Mouse (Mus musculus): Measurements from ENCODE around the gene Calml4.

Calml4 gene

DNA sequence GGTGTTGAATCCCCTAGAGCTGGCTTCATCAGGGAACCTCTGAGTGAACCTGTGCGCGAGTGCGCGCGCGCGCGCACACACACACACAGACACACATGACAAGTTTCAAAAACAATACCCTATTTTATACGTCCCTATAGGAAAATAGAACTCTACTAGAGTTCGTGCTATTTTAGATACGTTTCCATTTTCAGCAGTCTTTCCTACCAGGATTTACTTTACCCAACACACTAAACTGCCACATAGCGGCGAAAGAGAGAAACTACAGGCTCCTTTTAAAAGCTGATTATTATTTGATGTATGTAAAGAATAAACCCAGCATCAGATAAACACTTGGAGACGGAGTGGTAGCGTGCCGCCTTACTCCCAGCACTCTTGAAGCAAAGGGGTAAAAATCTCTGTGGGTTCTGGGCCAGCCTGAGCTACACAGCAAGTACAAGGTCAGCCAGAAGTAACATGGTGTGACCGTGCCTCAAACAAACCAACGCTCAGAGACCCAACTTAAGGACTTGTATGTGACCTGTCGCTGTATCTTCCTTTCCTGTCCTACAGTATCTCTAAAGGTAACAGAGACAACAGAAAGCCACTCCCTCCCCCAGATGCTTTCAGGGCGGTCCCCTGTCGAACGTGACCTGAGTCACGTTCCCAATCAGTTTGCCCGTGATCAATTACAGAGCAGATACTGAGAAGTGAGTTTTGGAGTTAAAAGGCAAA, 29.8 kb upstream of the Calml4 start:
- Histone ChIP-seq H3K4me3 (replicated peaks; ENCODE audit: low read length) (peak overlapping the region; percentile 64), H3K9me3 (ENCODE audit: low read length) (no peaks in the 10 kb centered on the region), H3K27me3 (ENCODE audit: insufficient read depth, low read length) (no peaks in the 10 kb centered on the region), H3K36me3 (ENCODE audit: insufficient read depth, low read length) (no peaks in the 10 kb centered on the region), H3K4me1 (replicated peaks; ENCODE audit: low read depth, low read length) (peaks cover 78% of the 10 kb centered on the region)
- TF ChIP-seq NANOG (IDR thresholded peaks at IDR 0.05; ENCODE audit: borderline replicate concordance, low read length): no peak
- TF ChIP-seq CTCF (conservative IDR thresholded peaks at IDR 0.05; ENCODE audit: low read length): peak; percentile 72

DNA sequence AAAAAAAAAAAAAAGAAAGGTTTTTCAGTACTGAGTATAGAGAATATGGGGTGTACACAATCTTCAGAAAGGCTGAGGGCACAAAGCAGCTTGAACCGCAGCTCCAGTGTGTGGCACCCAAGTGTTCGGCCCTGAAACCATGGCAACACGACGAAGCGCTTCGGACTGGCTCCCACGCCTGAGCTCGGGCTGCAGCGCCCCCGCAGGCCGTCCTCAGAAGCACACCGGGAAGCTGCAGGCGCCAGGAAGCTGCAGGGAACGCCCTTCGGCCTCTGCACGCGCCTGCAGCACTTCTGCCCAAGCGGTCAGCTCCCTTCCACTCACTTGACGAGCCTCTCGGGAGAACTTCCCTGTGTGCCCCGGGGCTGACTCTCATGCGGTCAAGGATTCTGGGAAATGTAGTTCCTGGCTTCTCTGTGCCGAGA, 29.2 kb upstream of the Calml4 start:
- Histone ChIP-seq H3K4me3 (replicated peaks; ENCODE audit: low read length) (peak overlapping the region; percentile 64), H3K4me1 (replicated peaks; ENCODE audit: low read depth, low read length) (peaks cover 82% of the 10 kb centered on the region), H3K36me3 (ENCODE audit: insufficient read depth, low read length) (no peaks in the 10 kb centered on the region), H3K9me3 (ENCODE audit: low read length) (no peaks in the 10 kb centered on the region), H3K27me3 (ENCODE audit: insufficient read depth, low read length) (no peaks in the 10 kb centered on the region)
- TF ChIP-seq CTCF (conservative IDR thresholded peaks at IDR 0.05; ENCODE audit: low read length) (peak; percentile 52), NANOG (IDR thresholded peaks at IDR 0.05; ENCODE audit: borderline replicate concordance, low read length) (no peak)

DNA sequence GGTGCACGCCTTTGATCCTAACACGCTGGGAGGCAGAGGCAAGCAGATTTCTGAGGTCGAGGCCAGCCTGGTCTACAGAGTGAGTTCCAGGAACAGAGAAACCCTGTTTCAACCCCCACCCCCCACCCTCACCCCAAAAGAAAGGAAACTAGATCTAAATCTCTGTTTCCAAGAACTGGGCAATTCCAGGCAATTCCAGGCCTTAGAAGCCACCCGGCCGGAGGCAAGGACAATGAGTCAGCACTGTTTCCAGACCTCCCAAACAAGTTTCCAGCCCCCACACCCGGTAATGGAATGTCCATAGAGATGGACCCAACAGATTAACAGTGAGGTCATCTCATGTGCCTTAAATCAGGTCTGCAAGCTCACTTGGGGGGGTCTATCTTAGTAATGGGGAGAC, 28.0 kb upstream of the Calml4 start:
- Histone ChIP-seq H3K9me3 (ENCODE audit: low read length) (no peaks in the 10 kb centered on the region), H3K4me1 (replicated peaks; ENCODE audit: low read depth, low read length) (peaks cover 81% of the 10 kb centered on the region), H3K27me3 (ENCODE audit: insufficient read depth, low read length) (no peaks in the 10 kb centered on the region), H3K36me3 (ENCODE audit: insufficient read depth, low read length) (no peaks in the 10 kb centered on the region), H3K4me3 (replicated peaks; ENCODE audit: low read length) (peak overlapping the region; percentile 60)
- TF ChIP-seq NANOG (IDR thresholded peaks at IDR 0.05; ENCODE audit: borderline replicate concordance, low read length) (peak; percentile 5; the same call in 1 of the 2 replicates), CTCF (conservative IDR thresholded peaks at IDR 0.05; ENCODE audit: low read length) (no peak), POU5F1 (IDR thresholded peaks at IDR 0.05; ENCODE audit: borderline replicate concordance, low read length) (no peak)

DNA sequence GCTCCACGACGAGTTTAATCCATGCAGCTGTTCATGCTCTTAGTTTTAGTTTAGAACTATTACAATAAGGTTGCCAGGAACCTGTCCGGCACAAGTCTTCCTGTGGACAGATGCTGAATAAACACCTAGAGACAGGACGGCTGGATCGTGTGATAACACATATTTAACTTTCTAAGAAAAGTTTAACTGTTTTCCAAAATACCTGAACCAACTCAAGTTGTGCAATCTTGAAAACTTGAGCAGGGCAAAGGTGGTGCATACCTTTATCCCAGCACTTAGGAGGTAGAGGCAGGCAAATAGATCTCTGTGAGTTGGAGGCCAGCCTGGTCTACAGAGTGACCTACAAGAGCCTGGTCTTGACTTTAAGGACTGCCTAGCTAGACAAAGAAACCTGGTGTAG, 23.0 kb upstream of the Calml4 start:
- no peak for TF ChIP-seq POU5F1 (IDR thresholded peaks at IDR 0.05; ENCODE audit: borderline replicate concordance, low read length)
- TF ChIP-seq CTCF (conservative IDR thresholded peaks at IDR 0.05; ENCODE audit: low read length): no peak
- TF ChIP-seq NANOG (IDR thresholded peaks at IDR 0.05; ENCODE audit: borderline replicate concordance, low read length): no peak
- Histone ChIP-seq H3K4me1 (replicated peaks; ENCODE audit: low read depth, low read length) (peaks cover 78% of the 10 kb centered on the region), H3K9me3 (ENCODE audit: low read length) (no peaks in the 10 kb centered on the region)

DNA sequence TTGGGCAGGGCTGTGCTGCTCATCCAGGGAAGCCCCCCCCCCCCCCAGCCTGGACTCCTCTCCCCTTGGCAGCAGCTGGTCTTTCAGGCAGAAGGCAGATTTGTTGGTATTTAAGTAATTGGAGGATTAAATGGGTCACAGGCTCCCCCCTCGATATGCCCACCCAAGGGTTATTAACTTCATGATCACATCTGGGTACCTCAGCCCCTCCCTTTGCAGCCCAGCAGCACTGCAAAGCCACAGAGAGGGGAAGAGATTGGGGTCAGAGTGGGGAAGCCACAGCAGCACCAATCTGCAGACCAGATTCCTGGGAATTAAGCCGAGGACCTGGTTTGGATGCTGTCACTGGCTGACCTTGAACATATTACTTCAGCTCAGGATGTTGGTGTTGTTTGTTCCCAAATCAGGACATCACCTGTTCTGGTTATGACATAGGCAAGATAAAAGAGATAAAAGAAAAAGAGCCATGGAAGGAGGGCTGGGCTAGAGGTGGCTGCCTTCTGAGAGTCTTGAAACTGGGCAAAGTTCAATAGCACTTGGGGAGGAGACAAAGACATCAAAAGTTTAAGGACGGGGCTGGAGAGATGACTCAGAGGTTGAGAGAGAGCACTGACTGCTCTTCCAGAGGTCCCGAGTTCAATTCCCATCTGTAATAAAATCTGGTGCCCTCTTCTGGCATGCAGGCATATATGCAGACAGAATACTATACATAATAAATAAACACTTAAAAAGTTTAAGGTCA, 22.0 kb upstream of the Calml4 start:
- Histone ChIP-seq H3K4me1 (replicated peaks; ENCODE audit: low read depth, low read length) (peaks cover 78% of the 10 kb centered on the region), H3K36me3 (ENCODE audit: insufficient read depth, low read length) (peaks cover 4% of the 10 kb centered on the region; the same call in 1 of the 2 replicates), H3K4me3 (replicated peaks; ENCODE audit: low read length) (no peak overlapping the region), H3K9me3 (ENCODE audit: low read length) (no peaks in the 10 kb centered on the region), H3K27me3 (ENCODE audit: insufficient read depth, low read length) (peaks cover 5% of the 10 kb centered on the region; the same call in 1 of the 2 replicates)
- TF ChIP-seq POU5F1 (IDR thresholded peaks at IDR 0.05; ENCODE audit: borderline replicate concordance, low read length): no peak
- TF ChIP-seq NANOG (IDR thresholded peaks at IDR 0.05; ENCODE audit: borderline replicate concordance, low read length): no peak
- TF ChIP-seq CTCF (conservative IDR thresholded peaks at IDR 0.05; ENCODE audit: low read length): 0 out of 2 replicates have a peak, but pooled peaks have one; percentile 4

More for the DNA sequence above, 23.0 kb upstream of the Calml4 start:
- Histone ChIP-seq H3K36me3 (ENCODE audit: insufficient read depth, low read length) (no peaks in the 10 kb centered on the region), H3K27me3 (ENCODE audit: insufficient read depth, low read length) (peaks cover 4% of the 10 kb centered on the region; the same call in 1 of the 2 replicates), H3K4me3 (replicated peaks; ENCODE audit: low read length) (no peak overlapping the region)

DNA sequence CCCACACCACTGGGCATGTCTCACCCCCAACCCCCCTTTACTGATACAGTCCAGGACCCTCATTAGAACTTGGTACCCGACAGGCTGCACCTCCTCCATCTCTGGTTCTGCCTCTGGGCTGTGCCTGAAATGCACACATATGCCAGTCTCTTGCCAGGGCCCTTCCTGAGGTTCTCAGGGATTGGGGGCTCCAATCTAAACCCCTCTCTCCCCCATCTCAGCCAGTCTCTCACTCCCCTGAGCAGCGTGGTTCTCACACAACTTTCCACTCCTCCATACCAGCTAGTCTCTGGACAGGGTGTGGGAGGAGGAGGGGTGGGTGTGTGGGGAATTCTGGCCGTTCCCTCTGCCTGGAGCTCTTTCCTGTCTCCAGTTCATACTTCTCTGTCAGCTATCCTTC, 20.3 kb upstream of the Calml4 start:
- peaks cover 5% of the 10 kb centered on the region; the same call in 1 of the 2 replicates for H3K36me3 ChIP-seq (ENCODE audit: insufficient read depth, low read length)
- peaks cover 79% of the 10 kb centered on the region for H3K4me1 ChIP-seq (replicated peaks; ENCODE audit: low read depth, low read length)
- H3K27me3 ChIP-seq (ENCODE audit: insufficient read depth, low read length): peaks cover 5% of the 10 kb centered on the region; the same call in 1 of the 2 replicates
- no peak for TF ChIP-seq CTCF (conservative IDR thresholded peaks at IDR 0.05; ENCODE audit: low read length)
- TF ChIP-seq NANOG (IDR thresholded peaks at IDR 0.05; ENCODE audit: borderline replicate concordance, low read length): no peak
- TF ChIP-seq POU5F1 (IDR thresholded peaks at IDR 0.05; ENCODE audit: borderline replicate concordance, low read length): no peak
- peak overlapping the region; percentile 87 for H3K4me3 ChIP-seq (replicated peaks; ENCODE audit: low read length)
- no peaks in the 10 kb centered on the region for H3K9me3 ChIP-seq (ENCODE audit: low read length)

DNA sequence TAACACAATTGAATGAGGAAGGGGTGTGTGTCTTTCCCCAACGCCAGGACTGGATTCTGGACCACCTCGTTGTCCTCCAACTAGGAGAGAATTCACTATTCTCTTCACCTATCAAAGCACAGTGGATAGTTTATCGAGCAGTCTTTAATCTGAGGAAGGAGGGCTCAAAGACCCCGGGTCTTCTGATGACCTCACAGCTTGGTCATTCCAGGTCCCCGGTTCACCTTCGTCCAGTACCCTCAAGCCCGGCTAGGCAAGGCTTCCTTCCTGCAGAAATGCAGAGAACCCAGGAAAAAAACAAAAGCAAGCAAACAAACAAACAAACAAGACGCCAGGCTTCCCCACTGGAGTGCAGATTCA, 19.8 kb upstream of the Calml4 start:
- Histone ChIP-seq H3K27me3 (ENCODE audit: insufficient read depth, low read length) (peaks cover 5% of the 10 kb centered on the region; the same call in 1 of the 2 replicates), H3K9me3 (ENCODE audit: low read length) (no peaks in the 10 kb centered on the region), H3K36me3 (ENCODE audit: insufficient read depth, low read length) (peaks cover 5% of the 10 kb centered on the region; the same call in 1 of the 2 replicates), H3K4me3 (replicated peaks; ENCODE audit: low read length) (peak overlapping the region; percentile 87), H3K4me1 (replicated peaks; ENCODE audit: low read depth, low read length) (peaks cover 79% of the 10 kb centered on the region)
- no peak for TF ChIP-seq NANOG (IDR thresholded peaks at IDR 0.05; ENCODE audit: borderline replicate concordance, low read length)
- TF ChIP-seq CTCF (conservative IDR thresholded peaks at IDR 0.05; ENCODE audit: low read length): no peak
- TF ChIP-seq POU5F1 (IDR thresholded peaks at IDR 0.05; ENCODE audit: borderline replicate concordance, low read length): no peak

DNA sequence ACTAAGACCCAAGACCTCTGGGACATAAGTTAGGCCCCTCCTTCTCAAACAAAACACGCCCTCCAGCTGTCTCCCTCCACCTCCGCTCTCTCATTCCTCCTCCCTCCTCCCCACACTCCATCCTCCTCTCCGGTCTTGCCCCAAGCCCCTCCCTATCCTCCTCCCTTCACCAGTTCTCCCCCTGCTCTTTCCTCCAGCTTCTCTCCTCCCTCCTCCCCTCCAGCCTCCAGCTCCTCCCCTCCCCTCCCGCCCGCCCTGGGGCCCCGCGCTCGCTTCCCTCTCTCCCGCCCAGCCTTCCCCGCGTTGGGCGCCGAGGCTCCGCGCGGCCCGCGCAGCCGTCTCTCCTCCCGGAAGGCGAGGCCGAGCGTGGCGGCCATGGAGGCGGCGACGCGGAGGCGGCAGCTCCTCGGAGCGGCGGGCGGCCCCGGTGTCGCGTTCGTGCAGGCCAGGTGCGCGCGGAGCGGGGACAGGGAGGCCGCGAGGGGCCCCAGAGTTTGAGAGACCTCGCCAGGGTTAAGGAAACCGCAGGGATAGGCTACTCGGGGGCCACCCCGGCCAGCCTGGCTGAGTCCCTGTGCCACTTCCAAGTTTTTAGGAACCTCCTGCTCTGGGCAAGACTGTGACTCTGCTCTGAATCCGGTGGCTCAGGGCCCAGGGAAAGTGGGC, 19.2 kb upstream of the Calml4 start, which contains the start of gene Cln6:
Cln6 (plus strand) TSS at position 280 of the 666 bp plus-strand sequence.
- H3K36me3 ChIP-seq (ENCODE audit: insufficient read depth, low read length): peaks cover 5% of the 10 kb centered on the region; the same call in 1 of the 2 replicates
- TF ChIP-seq POU5F1 (IDR thresholded peaks at IDR 0.05; ENCODE audit: borderline replicate concordance, low read length) (no peak), NANOG (IDR thresholded peaks at IDR 0.05; ENCODE audit: borderline replicate concordance, low read length) (no peak), CTCF (conservative IDR thresholded peaks at IDR 0.05; ENCODE audit: low read length) (no peak)
- H3K9me3 ChIP-seq (ENCODE audit: low read length): no peaks in the 10 kb centered on the region
- H3K4me1 ChIP-seq (replicated peaks; ENCODE audit: low read depth, low read length): peaks cover 76% of the 10 kb centered on the region
- peaks cover 5% of the 10 kb centered on the region; the same call in 1 of the 2 replicates for H3K27me3 ChIP-seq (ENCODE audit: insufficient read depth, low read length)
- peak within 1 kb of the TSS; percentile 87 for H3K4me3 ChIP-seq (replicated peaks; ENCODE audit: low read length)

Measured in E14TG2a.4 (cell line).